Mouse (Mus musculus) brown adipose tissue, adult 24 weeks (tissue): ENCODE results near the gene Kmt5a. TPM values are rescaled to one million over a fixed set of nuclear protein-coding genes. Genes with fewer than 3 reads are reported as not detected.

Experiments used
- H3K27ac ChIP-seq: fragments of 200-500 bp; replicated peaks from 2 replicates; pipeline ENCODE4 v1.5.1; 2012; ENCODE audit warnings: low read depth, mild to moderate bottlenecking, low read length
- H3K4me1 ChIP-seq: fragments of 200-500 bp; 2 replicates; pipeline ENCODE4 v1.6.1; 2012; ENCODE audit warnings: low read length, mixed read lengths; ENCODE audit not compliant: control insufficient read depth, insufficient read depth, insufficient read length
- H3K4me3 ChIP-seq: fragments of 200-500 bp; 2 replicates; pipeline ENCODE4 v1.5.1; 2012; ENCODE audit warnings: low read depth, mild to moderate bottlenecking, low read length, moderate library complexity; ENCODE audit not compliant: insufficient read depth
- polyA plus RNA-seq: library from polyadenylated mRNA; stranded (reverse); fragments of >200 nt; gene quantifications from 2 replicates; pipeline ENCODE4 v1.2.4, GENCODE M21; 2012; ENCODE audit not compliant: missing spikeins, insufficient read depth, insufficient read length

Kmt5a gene
- polyA plus RNA-seq: 63.9 and 139 TPM in 2 replicates

DNA sequence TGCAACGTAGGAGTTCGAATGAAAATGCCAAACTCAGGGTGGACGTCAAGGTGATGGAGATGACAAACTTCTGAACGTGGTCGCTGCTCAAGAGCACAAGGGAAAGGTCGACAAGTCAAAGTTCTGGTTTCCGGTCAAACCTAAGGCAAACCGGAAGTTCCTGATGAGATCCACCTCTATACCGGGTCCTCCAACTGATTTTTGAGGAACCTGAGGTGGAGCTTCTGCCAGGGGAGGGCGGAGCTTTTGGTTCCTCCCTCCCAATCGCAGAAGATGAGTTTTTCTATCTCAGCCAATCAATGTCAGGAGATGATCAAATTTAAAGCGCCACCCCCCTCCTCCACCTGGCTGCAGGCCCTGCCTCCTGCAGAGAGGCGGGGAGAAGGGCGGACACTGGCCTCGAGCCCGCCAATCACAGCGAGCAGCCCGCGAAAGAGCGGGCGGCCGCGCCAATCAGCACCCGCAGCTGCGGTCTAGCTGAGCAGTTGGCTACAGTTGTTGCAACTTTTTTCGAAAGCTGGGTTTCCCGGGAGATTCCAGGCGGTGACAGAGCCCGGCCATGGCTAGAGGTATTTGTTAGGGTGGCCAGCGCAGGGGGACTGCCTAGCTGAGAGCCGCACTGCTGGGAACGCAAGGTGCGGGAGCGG, at the start of gene Kmt5a:
TSS of gene Kmt5a (plus strand) at position 484 of the 647 bp plus-strand sequence.
- Histone ChIP-seq H3K27ac (peak within 1 kb of the TSS; percentile 85), H3K4me1 (peaks cover 3% of the 10 kb centered on the region; the same call in 1 of the 2 replicates), H3K4me3 (peak within 1 kb of the TSS; percentile 71)

- H3K27ac ChIP-seq: no peak overlapping the region
- no peaks in the 10 kb centered on the region for H3K4me1 ChIP-seq
- no peak overlapping the region for H3K4me3 ChIP-seq
Measured at GRCm38 (mm10) chr5:124392412-124392811, 47.3 kb upstream of the Kmt5a start.

DNA sequence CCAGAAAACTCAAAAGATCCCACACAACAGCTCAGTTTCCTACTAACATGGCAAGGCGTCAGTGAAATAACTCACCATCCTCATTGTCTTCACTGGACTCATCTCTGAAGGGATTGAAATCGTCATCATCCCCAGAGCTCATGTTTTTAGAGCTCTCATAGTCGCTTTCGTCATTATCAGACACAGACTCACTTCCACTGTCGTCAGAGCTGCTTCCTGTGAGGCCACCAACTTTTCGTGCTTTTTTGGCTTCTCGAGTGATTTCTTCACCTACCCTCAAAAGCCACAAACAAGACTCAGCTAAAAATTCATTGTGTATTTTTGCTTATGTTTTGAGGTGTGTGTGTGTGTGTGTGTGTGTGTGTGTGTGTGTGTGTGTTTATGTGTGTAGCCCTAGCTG, 46.0 kb upstream of the Kmt5a start:
- no peak overlapping the region for H3K4me3 ChIP-seq
- H3K27ac ChIP-seq: no peak overlapping the region
- no peaks in the 10 kb centered on the region for H3K4me1 ChIP-seq

DNA sequence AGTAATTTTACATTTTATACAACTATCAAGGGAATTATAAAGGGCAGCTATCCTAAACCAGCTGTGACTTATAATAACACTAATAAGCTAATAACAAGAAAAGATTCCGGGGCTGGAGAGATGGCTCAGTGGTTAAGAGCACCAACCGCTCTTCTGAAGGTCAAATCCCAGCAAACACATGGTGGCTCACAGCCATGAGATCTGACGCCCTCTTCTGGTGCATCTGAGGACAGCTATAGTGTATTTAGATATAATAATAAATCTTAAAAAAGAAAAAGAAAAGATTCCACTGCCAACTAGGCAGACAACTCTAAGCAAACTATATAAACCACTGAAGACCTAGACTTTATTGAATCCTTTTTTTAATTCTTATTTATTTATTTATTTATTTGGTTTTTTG, 28.9 kb upstream of the Kmt5a start:
- no peaks in the 10 kb centered on the region for H3K4me1 ChIP-seq
- no peak overlapping the region for H3K27ac ChIP-seq
- no peak overlapping the region for H3K4me3 ChIP-seq

GRCm38 (mm10) chr5:124412163-124412562, 27.6 kb upstream of the Kmt5a start:
- no peak overlapping the region for H3K27ac ChIP-seq
- H3K4me3 ChIP-seq: no peak overlapping the region
- no peaks in the 10 kb centered on the region for H3K4me1 ChIP-seq

- H3K4me1 ChIP-seq: no peaks in the 10 kb centered on the region
- H3K4me3 ChIP-seq: no peak overlapping the region
- H3K27ac ChIP-seq: no peak overlapping the region
Measured at GRCm38 (mm10) chr5:124418903-124419302, 20.8 kb upstream of the Kmt5a start.

GRCm38 (mm10) chr5:124421786-124422185, 17.9 kb upstream of the Kmt5a start:
- no peak overlapping the region for H3K27ac ChIP-seq
- H3K4me1 ChIP-seq: peaks cover 5% of the 10 kb centered on the region
- no peak overlapping the region for H3K4me3 ChIP-seq

DNA sequence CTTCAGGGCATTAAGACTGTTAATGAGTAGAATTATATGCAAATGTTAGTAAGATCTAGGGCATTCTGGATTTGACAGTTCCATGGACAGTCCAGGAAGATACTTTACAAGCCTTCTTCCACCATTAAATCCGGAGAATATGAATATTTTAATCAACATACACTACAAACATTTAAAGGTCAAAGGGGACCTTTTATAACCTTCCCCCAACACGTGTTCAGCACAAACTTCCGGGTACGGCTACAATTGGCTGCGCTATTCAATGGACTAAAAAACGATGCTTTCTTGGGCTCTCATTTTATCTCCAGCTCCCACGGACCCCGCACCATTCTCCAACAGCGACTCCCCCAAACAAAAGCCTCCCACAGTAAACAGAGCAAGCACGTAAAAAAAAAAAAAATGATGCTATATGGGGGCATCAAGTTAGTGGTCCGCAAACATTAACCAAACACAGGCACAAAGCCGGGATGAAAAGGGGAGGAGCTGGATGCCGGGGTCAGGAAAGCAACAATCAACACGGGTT, 15.5 kb upstream of the Kmt5a start:
- Histone ChIP-seq H3K4me3 (peak overlapping the region; percentile 98), H3K27ac (no peak overlapping the region), H3K4me1 (peaks cover 6% of the 10 kb centered on the region)

GRCm38 (mm10) chr5:124424723-124425411, 14.9 kb upstream of the Kmt5a start:
- Histone ChIP-seq H3K4me1 (peaks cover 6% of the 10 kb centered on the region), H3K27ac (peak overlapping the region; percentile 89), H3K4me3 (peak overlapping the region; percentile 98)

GRCm38 (mm10) chr5:124425412-124426259, 14.1 kb upstream of the Kmt5a start, which contains the start of gene Sbno1:
Gene Sbno1 (minus strand): TSS chr5:124426001.
- peak within 1 kb of the TSS; percentile 98 for H3K4me3 ChIP-seq
- peaks cover 6% of the 10 kb centered on the region for H3K4me1 ChIP-seq
- peak within 1 kb of the TSS; percentile 95 for H3K27ac ChIP-seq

DNA sequence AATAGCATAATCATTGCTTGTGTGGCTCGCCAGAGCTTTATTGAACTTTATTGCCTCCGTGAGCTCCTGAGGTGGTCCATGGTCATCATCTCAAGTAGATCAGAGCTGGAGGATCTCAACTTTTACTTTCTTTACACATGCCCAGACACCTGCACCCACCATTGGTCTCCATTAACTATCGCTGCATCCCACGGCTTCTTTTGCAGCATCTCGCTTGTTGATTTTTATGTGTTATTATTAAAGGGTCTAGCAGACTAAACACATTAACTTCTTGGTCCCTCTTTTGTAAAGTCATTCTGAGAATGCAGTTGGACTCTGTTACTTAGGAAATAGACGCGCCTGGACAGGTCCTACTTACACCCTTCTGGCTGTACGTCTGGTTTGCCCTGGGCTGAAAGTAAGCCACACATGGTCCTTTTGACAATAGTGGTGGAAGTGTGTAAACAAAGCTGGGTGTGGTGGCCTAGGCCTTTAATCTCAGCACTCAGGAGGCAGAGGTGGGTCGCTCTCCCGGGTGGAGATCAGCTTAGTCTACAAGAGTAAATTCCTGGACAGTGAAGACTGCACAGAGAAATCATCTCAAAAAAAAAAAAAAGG, 13.2 kb upstream of the Kmt5a start:
- peaks cover 6% of the 10 kb centered on the region for H3K4me1 ChIP-seq
- H3K27ac ChIP-seq: peak overlapping the region; percentile 93
- H3K4me3 ChIP-seq: peak overlapping the region; percentile 68

DNA sequence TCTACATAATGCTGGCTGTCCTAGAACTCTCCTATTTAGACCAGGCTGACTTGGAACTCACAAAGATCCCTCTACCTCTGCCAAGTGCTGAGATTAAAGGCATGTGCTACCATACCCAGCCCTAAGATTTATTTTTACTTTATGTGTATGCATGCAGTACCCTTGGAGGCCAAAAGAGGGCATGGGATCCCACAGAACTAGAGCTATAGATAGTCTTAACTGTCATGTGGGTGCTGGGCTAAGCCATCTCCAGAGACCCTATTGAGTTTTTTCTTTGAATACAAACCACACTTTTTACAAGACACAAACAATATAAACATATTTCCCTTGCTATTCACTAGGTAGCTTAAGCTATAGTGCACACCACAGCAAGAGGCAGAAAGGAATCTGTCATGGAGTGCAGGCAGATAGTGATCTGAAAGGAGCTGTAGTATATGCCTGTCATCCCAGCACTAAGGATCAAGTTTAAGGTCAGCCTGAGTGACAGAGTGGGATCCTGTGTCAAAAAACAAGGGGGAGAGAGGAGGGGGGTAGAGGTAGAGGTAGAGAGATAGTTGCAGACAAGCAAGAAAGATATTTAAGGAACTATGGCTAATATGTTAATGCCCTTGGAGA, 7.2 kb upstream of the Kmt5a start:
- H3K4me1 ChIP-seq: no peaks in the 10 kb centered on the region
- H3K27ac ChIP-seq: no peak overlapping the region
- H3K4me3 ChIP-seq: no peak overlapping the region

GRCm38 (mm10) chr5:124433048-124433447, 6.7 kb upstream of the Kmt5a start:
- no peaks in the 10 kb centered on the region for H3K4me1 ChIP-seq
- no peak overlapping the region for H3K27ac ChIP-seq

DNA sequence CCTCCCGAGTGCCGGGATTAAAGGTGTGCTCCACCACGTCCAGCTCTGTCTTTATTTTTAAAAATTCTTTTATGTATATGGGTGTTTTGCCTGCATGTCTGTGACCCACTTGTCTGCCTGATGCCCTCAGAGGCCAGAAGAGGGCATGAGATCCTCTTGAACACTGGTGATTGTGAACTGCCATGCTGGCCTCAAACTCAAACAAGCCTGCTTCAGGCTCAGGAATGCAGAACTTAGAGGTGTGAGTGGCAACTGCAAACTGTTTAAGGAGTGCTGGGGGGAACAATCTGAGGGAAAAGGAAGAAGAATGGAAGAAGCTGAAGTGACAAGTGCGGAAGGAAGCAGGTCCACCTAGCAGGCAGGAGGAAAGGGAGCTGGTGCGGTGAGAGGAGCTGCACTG, 1.5 kb upstream of the Kmt5a start:
- Histone ChIP-seq H3K4me3 (peak overlapping the region; percentile 53; the same call in 1 of the 2 replicates), H3K4me1 (peaks cover 3% of the 10 kb centered on the region; the same call in 1 of the 2 replicates), H3K27ac (peak overlapping the region; percentile 85)

More at GRCm38 (mm10) chr5:124433048-124433447, 6.7 kb upstream of the Kmt5a start:
- H3K4me3 ChIP-seq: no peak overlapping the region
